Mouse (Mus musculus): Measurements from ENCODE around the gene Prss3. TPM values are rescaled to one million over a fixed set of nuclear protein-coding genes. Genes with fewer than 3 reads are reported as not detected.
"Not testable (repeated sequence)": the region's sequence is repeated elsewhere in the genome, so short reads cannot be mapped to it uniquely, and the experiment has no call there.

Prss3 gene
- 30.2 and 117 TPM in 2 replicates for polyA plus RNA-seq (2015; fragmentation: Nextera tagmentation; extraction: Ambion mirVana)

- not testable (repeated sequence) for H3K4me3 ChIP-seq (replicated peaks); ATAC-seq; H3K9ac ChIP-seq; H3K4me1 ChIP-seq (replicated peaks); H3K27me3 ChIP-seq (replicated peaks); H3K9me3 ChIP-seq; H3K4me2 ChIP-seq (replicated peaks); H3K27ac ChIP-seq; H3K36me3 ChIP-seq
Measured at GRCm38 (mm10) chr6:41377578-41377977, at the start of gene Prss3. Gene Prss3 (minus strand): TSS chr6:41377678.

- H3K4me2 ChIP-seq (replicated peaks); H3K27me3 ChIP-seq (replicated peaks); H3K9me3 ChIP-seq; H3K4me1 ChIP-seq (replicated peaks); ATAC-seq; H3K36me3 ChIP-seq; H3K4me3 ChIP-seq (replicated peaks); H3K9ac ChIP-seq; H3K27ac ChIP-seq: not testable (repeated sequence)
Measured at GRCm38 (mm10) chr6:41392056-41392455, 14.6 kb upstream of the Prss3 start, which contains the start of gene Gm5771. Gene Gm5771 (plus strand): TSS chr6:41392356.

- ATAC-seq; H3K36me3 ChIP-seq; H3K27ac ChIP-seq; H3K4me1 ChIP-seq (replicated peaks); H3K27me3 ChIP-seq (replicated peaks); H3K9ac ChIP-seq; H3K4me3 ChIP-seq (replicated peaks); H3K4me2 ChIP-seq (replicated peaks); H3K9me3 ChIP-seq: not testable (repeated sequence)
- WGBS: 57% methylated on average over 1 of the region's 1 CpGs
Measured at GRCm38 (mm10) chr6:41391640-41392039, 14.2 kb upstream of the Prss3 start.

DNA sequence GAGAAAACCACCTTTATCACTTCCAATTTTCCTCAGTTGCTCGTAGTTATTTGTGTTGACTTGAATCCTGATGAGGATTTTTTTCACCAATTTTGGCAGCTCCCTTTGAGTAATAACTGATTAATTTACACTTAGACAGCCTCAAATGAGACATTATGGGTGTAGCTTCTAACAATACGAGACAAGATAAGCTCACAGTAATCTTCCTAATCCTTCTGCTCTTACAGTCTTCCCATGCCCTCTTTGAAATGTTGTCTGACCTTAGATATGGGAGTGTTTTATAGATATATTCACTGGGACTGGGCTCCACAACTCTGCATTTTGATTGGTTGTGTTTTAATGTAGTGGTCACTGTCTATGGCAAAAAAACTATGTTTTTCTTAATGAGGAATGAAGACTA, 9.3 kb upstream of the Prss3 start:
- H3K9me3 ChIP-seq: no peaks in the 10 kb centered on the region
- H3K9ac ChIP-seq: no peak overlapping the region
- H3K27me3 ChIP-seq (replicated peaks): no peaks in the 10 kb centered on the region
- no peaks in the 10 kb centered on the region for H3K4me1 ChIP-seq (replicated peaks)
- no peak overlapping the region for H3K27ac ChIP-seq
- no peak overlapping the region for H3K4me3 ChIP-seq (replicated peaks)
- H3K36me3 ChIP-seq: no peaks in the 10 kb centered on the region
- H3K4me2 ChIP-seq (replicated peaks): no peak overlapping the region
- 67% methylated on average over 2 of the region's 2 CpGs for WGBS
- ATAC-seq: no peak

- WGBS: 72% methylated on average over 2 of the region's 2 CpGs
- not testable (repeated sequence) for H3K36me3 ChIP-seq; ATAC-seq; H3K9me3 ChIP-seq; H3K27ac ChIP-seq; H3K4me3 ChIP-seq (replicated peaks); H3K4me2 ChIP-seq (replicated peaks); H3K27me3 ChIP-seq (replicated peaks); H3K9ac ChIP-seq; H3K4me1 ChIP-seq (replicated peaks)
Measured at GRCm38 (mm10) chr6:41373772-41374171, 3.7 kb downstream of the Prss3 start.

DNA sequence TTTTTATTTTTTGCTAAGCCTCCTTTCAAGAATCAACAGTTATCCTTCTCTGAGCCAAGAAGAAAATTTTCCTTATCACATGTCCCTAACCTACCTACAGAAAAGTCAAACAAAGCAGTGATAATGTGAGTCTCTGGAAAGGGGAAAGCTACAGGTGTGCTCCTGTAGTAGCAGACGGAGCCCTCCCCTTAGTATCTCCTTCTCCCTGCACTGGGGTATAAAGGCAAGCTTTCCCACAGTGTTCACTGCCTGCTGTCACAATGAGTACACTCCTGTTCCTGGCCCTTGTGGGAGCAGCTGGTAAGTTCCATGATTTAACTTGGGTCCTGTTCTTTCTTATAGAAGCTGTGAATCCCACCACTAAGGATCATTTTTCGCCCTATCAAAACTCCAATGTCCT, 23.5 kb downstream of the Prss3 start, which contains the start of gene Try10:
Try10 (plus strand) TSS at position 174 of the 400 bp plus-strand sequence.
- Histone ChIP-seq H3K27ac (no peak within 1 kb of the TSS), H3K4me1 (replicated peaks) (no peaks in the 10 kb centered on the region), H3K4me2 (replicated peaks) (no peak within 1 kb of the TSS), H3K9ac (no peak within 1 kb of the TSS), H3K36me3 (no peaks in the 10 kb centered on the region), H3K9me3 (no peaks in the 10 kb centered on the region), H3K27me3 (replicated peaks) (no peaks in the 10 kb centered on the region), H3K4me3 (replicated peaks) (no peak within 1 kb of the TSS)
- peak; percentile 65; the same call in 1 of the 2 replicates for ATAC-seq
- 74% methylated on average over 2 of the region's 2 CpGs for WGBS

Other genes starting within 250 kb of the Prss3 start
- gene Try4, start 75.4 kb downstream of the Prss3 start, polyA plus RNA-seq (2015; fragmentation: Nextera tagmentation; extraction: Ambion mirVana): 7.7 and 33.2 TPM in 2 replicates
- gene Try5, start 60.8 kb downstream of the Prss3 start, polyA plus RNA-seq (2015; fragmentation: Nextera tagmentation; extraction: Ambion mirVana): 64.7 and 228 TPM in 2 replicates
- 105 and 298 TPM in 2 replicates for gene Try10, start 23.6 kb downstream of the Prss3 start, polyA plus RNA-seq (2015; fragmentation: Nextera tagmentation; extraction: Ambion mirVana)
- 41.8 and 124 TPM in 2 replicates for gene Gm5771, start 14.7 kb upstream of the Prss3 start, polyA plus RNA-seq (2015; fragmentation: Nextera tagmentation; extraction: Ambion mirVana)
- 27.6 and 96.4 TPM in 2 replicates for gene Gm10334, start 68.5 kb upstream of the Prss3 start, polyA plus RNA-seq (2015; fragmentation: Nextera tagmentation; extraction: Ambion mirVana)
- gene Prss1, start 81.3 kb upstream of the Prss3 start, polyA plus RNA-seq (2015; fragmentation: Nextera tagmentation; extraction: Ambion mirVana): 139 and 422 TPM in 2 replicates
- 44.4 and 169 TPM in 2 replicates for gene Prss2, start 144.1 kb upstream of the Prss3 start, polyA plus RNA-seq (2015; fragmentation: Nextera tagmentation; extraction: Ambion mirVana)
- gene Ephb6, start 227.8 kb upstream of the Prss3 start, polyA plus RNA-seq (2015; fragmentation: Nextera tagmentation; extraction: Ambion mirVana): 7.7 and 9.8 TPM in 2 replicates